Mouse (Mus musculus): ENCODE data around the gene Fcgr3. TPM values are rescaled to one million over a fixed set of nuclear protein-coding genes. Genes with fewer than 3 reads are reported as not detected.
A peak's percentile ranks its signal among the peaks of the same experiment; 100 is the strongest.
"Not testable (repeated sequence)": the region's sequence is repeated elsewhere in the genome, so short reads cannot be mapped to it uniquely, and the experiment has no call there.

Fcgr3 gene
- total RNA-seq, 2 experiments from 2014 or later, result 7.0 to 7.4 TPM

- intact Hi-C loops (cut with DNase I; ENCODE audit: low total_unique reads), result no loop called here
- DNase-seq, result no peak
These were observed 25.2 kb upstream of the Fcgr3 start for GRCm38 (mm10) chr1:171089891-171090290.

GRCm38 (mm10) chr1:171088237-171088869, 23.6 kb upstream of the Fcgr3 start:
- DNase-seq; intact Hi-C loops (cut with DNase I; ENCODE audit: low total_unique reads): not testable (repeated sequence)

GRCm38 (mm10) chr1:171085718-171086117, 21.0 kb upstream of the Fcgr3 start:
- intact Hi-C loops (cut with DNase I; ENCODE audit: low total_unique reads), result no loop called here
- no peak for DNase-seq

GRCm38 (mm10) chr1:171081512-171082231, 16.9 kb upstream of the Fcgr3 start:
- intact Hi-C loops (cut with DNase I; ENCODE audit: low total_unique reads), result not testable (repeated sequence)

GRCm38 (mm10) chr1:171079825-171080224, 15.1 kb upstream of the Fcgr3 start:
- intact Hi-C loops (cut with DNase I; ENCODE audit: low total_unique reads); DNase-seq: not testable (repeated sequence)

More at GRCm38 (mm10) chr1:171081512-171082231, 16.9 kb upstream of the Fcgr3 start:
- not testable (repeated sequence) for DNase-seq

GRCm38 (mm10) chr1:171079345-171079744, 14.6 kb upstream of the Fcgr3 start:
- intact Hi-C loops (cut with DNase I; ENCODE audit: low total_unique reads); DNase-seq: not testable (repeated sequence)

- intact Hi-C loops (cut with DNase I; ENCODE audit: low total_unique reads), result not testable (repeated sequence)
These were observed 13.7 kb upstream of the Fcgr3 start for GRCm38 (mm10) chr1:171078419-171078818.

GRCm38 (mm10) chr1:171077955-171078354, 13.2 kb upstream of the Fcgr3 start:
- intact Hi-C loops (cut with DNase I; ENCODE audit: low total_unique reads), result not testable (repeated sequence)
- peak; percentile 16 for DNase-seq

More at GRCm38 (mm10) chr1:171078419-171078818, 13.7 kb upstream of the Fcgr3 start:
- not testable (repeated sequence) for DNase-seq

- DNase-seq; intact Hi-C loops (cut with DNase I; ENCODE audit: low total_unique reads): not testable (repeated sequence)
These were observed 12.5 kb upstream of the Fcgr3 start for GRCm38 (mm10) chr1:171077192-171077591.

GRCm38 (mm10) chr1:171076176-171076575, 11.4 kb upstream of the Fcgr3 start:
- DNase-seq; intact Hi-C loops (cut with DNase I; ENCODE audit: low total_unique reads): not testable (repeated sequence)

- intact Hi-C loops (cut with DNase I; ENCODE audit: low total_unique reads); DNase-seq: not testable (repeated sequence)
These were observed 9.5 kb upstream of the Fcgr3 start for GRCm38 (mm10) chr1:171074283-171074682.

- DNase-seq; intact Hi-C loops (cut with DNase I; ENCODE audit: low total_unique reads): not testable (repeated sequence)
These were observed 7.5 kb upstream of the Fcgr3 start for GRCm38 (mm10) chr1:171072217-171072616.

- DNase-seq; intact Hi-C loops (cut with DNase I; ENCODE audit: low total_unique reads): not testable (repeated sequence)
These were observed 7.0 kb upstream of the Fcgr3 start for GRCm38 (mm10) chr1:171071726-171072125.

GRCm38 (mm10) chr1:171070879-171071278, 6.1 kb upstream of the Fcgr3 start:
- intact Hi-C loops (cut with DNase I; ENCODE audit: low total_unique reads); DNase-seq: not testable (repeated sequence)

GRCm38 (mm10) chr1:171069508-171069907, 4.8 kb upstream of the Fcgr3 start:
- intact Hi-C loops (cut with DNase I; ENCODE audit: low total_unique reads), result not testable (repeated sequence)
- DNase-seq, result peak; percentile 14

GRCm38 (mm10) chr1:171067928-171068327, 3.2 kb upstream of the Fcgr3 start:
- DNase-seq; intact Hi-C loops (cut with DNase I; ENCODE audit: low total_unique reads): not testable (repeated sequence)

- DNase-seq; intact Hi-C loops (cut with DNase I; ENCODE audit: low total_unique reads): not testable (repeated sequence)
These were observed 1.8 kb upstream of the Fcgr3 start for GRCm38 (mm10) chr1:171066583-171066982.

- DNase-seq, result peak; percentile 39
- intact Hi-C loops (cut with DNase I; ENCODE audit: low total_unique reads), result not testable (repeated sequence)
These were observed 1.0 kb upstream of the Fcgr3 start for GRCm38 (mm10) chr1:171065768-171066167.

- intact Hi-C loops (cut with DNase I; ENCODE audit: low total_unique reads), result not testable (repeated sequence)
- DNase-seq, result peak; percentile 59
These were observed 480 bp upstream of the Fcgr3 start for GRCm38 (mm10) chr1:171065243-171065587.

- intact Hi-C loops (cut with DNase I; ENCODE audit: low total_unique reads), result not testable (repeated sequence)
- peak; percentile 30 for DNase-seq
These were observed 905 bp downstream of the Fcgr3 start for GRCm38 (mm10) chr1:171063569-171064490.
